Mouse (Mus musculus): ENCODE data around the gene Cntnap5a.
"Not testable (repeated sequence)": the region's sequence is repeated elsewhere in the genome, so short reads cannot be mapped to it uniquely, and the experiment has no call there.

Gene Cntnap5a

GRCm38 (mm10) chr1:116044083-116044482, 359.5 kb downstream of the Cntnap5a start:
- no peak for DNase-seq (ENCODE audit: low spot score)

- no peak for DNase-seq (ENCODE audit: low spot score)
Observed at GRCm38 (mm10) chr1:116107010-116107723, 422.6 kb downstream of the Cntnap5a start.

- no peak for DNase-seq (ENCODE audit: low spot score)
Observed at GRCm38 (mm10) chr1:116107724-116108058, 423.1 kb downstream of the Cntnap5a start.

GRCm38 (mm10) chr1:116108381-116108780, 423.8 kb downstream of the Cntnap5a start:
- DNase-seq (ENCODE audit: low spot score): no peak

- peak; percentile 7 for DNase-seq (ENCODE audit: low spot score)
Observed at GRCm38 (mm10) chr1:116125767-116126166, 441.2 kb downstream of the Cntnap5a start.

GRCm38 (mm10) chr1:116127085-116127484, 442.5 kb downstream of the Cntnap5a start:
- no peak for DNase-seq (ENCODE audit: low spot score)

GRCm38 (mm10) chr1:116128450-116129246, 444.1 kb downstream of the Cntnap5a start:
- DNase-seq (ENCODE audit: low spot score): no peak

GRCm38 (mm10) chr1:116132471-116132870, 447.9 kb downstream of the Cntnap5a start:
- DNase-seq (ENCODE audit: low spot score): no peak

GRCm38 (mm10) chr1:116149764-116150369, 465.3 kb downstream of the Cntnap5a start:
- DNase-seq (ENCODE audit: low spot score): no peak

GRCm38 (mm10) chr1:116184471-116184870, 499.9 kb downstream of the Cntnap5a start:
- no peak for DNase-seq (ENCODE audit: low spot score)

- not testable (repeated sequence) for DNase-seq (ENCODE audit: low spot score)
Observed at GRCm38 (mm10) chr1:116188142-116188541, 503.6 kb downstream of the Cntnap5a start.

- DNase-seq (ENCODE audit: low spot score): no peak
Observed at GRCm38 (mm10) chr1:116192299-116192698, 507.7 kb downstream of the Cntnap5a start.

GRCm38 (mm10) chr1:116216883-116217282, 532.3 kb downstream of the Cntnap5a start:
- DNase-seq (ENCODE audit: low spot score): no peak

GRCm38 (mm10) chr1:116240538-116240937, 556.0 kb downstream of the Cntnap5a start:
- no peak for DNase-seq (ENCODE audit: low spot score)

- no peak for DNase-seq (ENCODE audit: low spot score)
Observed at GRCm38 (mm10) chr1:116243856-116244255, 559.3 kb downstream of the Cntnap5a start.

GRCm38 (mm10) chr1:116281144-116281543, 596.6 kb downstream of the Cntnap5a start:
- no peak for DNase-seq (ENCODE audit: low spot score)

- DNase-seq (ENCODE audit: low spot score): no peak
Observed at GRCm38 (mm10) chr1:116283968-116284367, 599.4 kb downstream of the Cntnap5a start.

- DNase-seq (ENCODE audit: low spot score): no peak
Observed at GRCm38 (mm10) chr1:116306555-116306954, 622.0 kb downstream of the Cntnap5a start.

- DNase-seq (ENCODE audit: low spot score): no peak
Observed at GRCm38 (mm10) chr1:116311512-116311911, 627.0 kb downstream of the Cntnap5a start.

GRCm38 (mm10) chr1:116313269-116313668, 628.7 kb downstream of the Cntnap5a start:
- DNase-seq (ENCODE audit: low spot score): peak; percentile 21

GRCm38 (mm10) chr1:116324505-116324904, 639.9 kb downstream of the Cntnap5a start:
- no peak for DNase-seq (ENCODE audit: low spot score)

- no peak for DNase-seq (ENCODE audit: low spot score)
Observed at GRCm38 (mm10) chr1:116353669-116354068, 669.1 kb downstream of the Cntnap5a start.

GRCm38 (mm10) chr1:116365606-116366005, 681.0 kb downstream of the Cntnap5a start:
- DNase-seq (ENCODE audit: low spot score): no peak
